Mouse (Mus musculus) CD8-positive naive resting alpha-beta T cell, adult 2 months (primary cell): ENCODE data around the gene Ppp1r8.

Source experiments
- DNase-seq, 2 experiments: peaks; one replicate each; pipeline ENCODE4 v3.0.0; 2022; ENCODE audit warnings: low read depth in 2 of 2, low spot score in 2 of 2

Gene Ppp1r8

GRCm38 (mm10) chr4:132842970-132843704 is at the start of gene Ppp1r8:
Ppp1r8 (minus strand) TSS chr4:132843169.
- DNase-seq: peak; percentile 81 to 84

GRCm38 (mm10) chr4:132884844-132885374 is 41.9 kb upstream of the Ppp1r8 start:
- DNase-seq: no peak

- DNase-seq: peak; percentile 62 to 70
Measured at GRCm38 (mm10) chr4:132884064-132884843, 41.3 kb upstream of the Ppp1r8 start, which contains the start of gene Stx12. Stx12 (minus strand) TSS chr4:132884509.

- no peak for DNase-seq
Measured at GRCm38 (mm10) chr4:132883561-132884063, 40.6 kb upstream of the Ppp1r8 start.

GRCm38 (mm10) chr4:132874363-132875097 is 31.6 kb upstream of the Ppp1r8 start:
- no peak for DNase-seq

DNA sequence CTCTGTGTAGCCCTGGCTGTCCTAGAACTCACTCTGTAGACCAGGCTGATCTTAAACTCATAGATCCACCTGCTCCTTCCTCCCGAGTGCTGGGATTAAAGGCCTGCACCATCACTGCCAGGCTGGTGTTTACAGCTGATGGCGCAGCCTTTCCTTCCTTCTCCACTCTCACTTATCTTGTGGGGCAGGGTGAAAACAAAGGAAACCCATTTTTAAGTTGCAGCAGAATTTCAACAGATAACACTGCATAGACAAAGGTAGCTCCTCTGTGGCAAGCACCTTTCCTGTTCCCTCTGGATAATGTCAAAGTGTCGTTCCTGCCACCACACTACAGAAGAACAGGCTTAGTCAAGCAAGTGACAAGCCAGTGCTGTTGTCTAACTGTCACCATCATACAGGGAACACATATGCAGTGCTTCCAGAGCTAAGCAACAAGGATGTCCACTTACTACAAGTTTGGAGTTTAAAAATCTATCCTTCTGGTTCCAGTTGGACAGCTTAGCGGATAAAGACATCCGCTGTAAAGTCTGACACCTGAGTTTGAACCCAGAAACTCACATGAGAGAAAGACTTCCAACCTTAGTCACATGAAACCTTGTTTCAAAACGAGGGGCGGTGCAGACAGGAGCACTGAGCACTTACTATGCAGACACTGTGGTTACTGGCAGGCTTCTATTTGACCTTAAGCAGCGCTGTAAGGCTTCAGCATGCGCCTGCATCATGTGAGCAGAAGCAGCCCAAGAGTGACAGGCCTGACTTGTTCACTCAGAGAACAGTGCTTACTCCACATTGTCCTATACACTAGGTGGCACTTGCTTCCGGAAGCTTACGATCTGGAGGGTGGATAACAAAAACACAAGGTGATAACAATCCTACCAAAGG is 30.8 kb upstream of the Ppp1r8 start:
- DNase-seq: no peak

GRCm38 (mm10) chr4:132871116-132871515 is 28.1 kb upstream of the Ppp1r8 start:
- no peak for DNase-seq

- DNase-seq: no peak
Measured at GRCm38 (mm10) chr4:132864856-132865255, 21.9 kb upstream of the Ppp1r8 start.

- DNase-seq: no peak
Measured at GRCm38 (mm10) chr4:132863012-132863411, 20.0 kb upstream of the Ppp1r8 start.

DNA sequence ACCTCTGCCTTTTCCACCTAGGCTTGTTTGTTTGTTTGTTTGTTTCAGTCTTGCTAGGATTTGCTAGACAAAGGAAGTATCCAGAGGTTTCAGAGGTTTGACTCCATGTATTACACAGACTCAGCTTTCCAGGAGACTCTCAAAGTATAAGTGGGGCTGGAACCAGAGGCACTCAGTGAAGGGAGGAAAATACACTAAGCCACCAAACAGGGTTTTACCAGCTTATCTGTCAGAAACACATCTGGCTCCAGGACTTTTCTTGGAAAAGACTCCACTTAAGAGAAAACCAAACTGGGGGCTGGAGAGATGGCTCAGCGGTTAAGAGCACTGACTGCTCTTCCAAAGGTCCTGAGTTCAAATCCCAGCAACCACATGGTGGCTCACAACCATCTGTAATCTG is 17.9 kb upstream of the Ppp1r8 start:
- DNase-seq: no peak

DNA sequence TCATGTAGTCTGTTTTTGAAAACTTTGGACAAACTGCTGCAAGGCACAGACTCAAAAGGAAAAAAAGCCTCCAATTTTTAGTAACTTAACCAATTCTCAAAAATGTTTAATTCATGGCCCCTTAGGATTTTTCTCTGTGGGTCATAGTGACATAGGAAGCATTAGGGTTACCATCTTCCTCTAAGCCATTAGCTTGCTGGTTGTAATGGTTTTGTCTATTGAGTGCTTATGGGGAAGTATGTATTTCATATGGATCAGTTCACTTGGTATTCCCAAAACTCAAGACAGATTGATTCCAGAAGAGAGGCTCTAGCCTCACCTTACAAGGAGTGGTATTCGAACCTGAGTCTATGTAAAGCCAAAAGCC is 719 bp upstream of the Ppp1r8 start:
- no peak for DNase-seq

- peak; percentile 3 to 10 for DNase-seq
Measured at GRCm38 (mm10) chr4:132842281-132842906, 575 bp downstream of the Ppp1r8 start.

- DNase-seq: no peak
Measured at GRCm38 (mm10) chr4:132841493-132841892, 1.5 kb downstream of the Ppp1r8 start.

- peak; percentile 54 to 65 for DNase-seq
Measured at GRCm38 (mm10) chr4:132823614-132824366, 19.2 kb downstream of the Ppp1r8 start.

GRCm38 (mm10) chr4:132818442-132818841 is 24.5 kb downstream of the Ppp1r8 start:
- DNase-seq: no peak

DNA sequence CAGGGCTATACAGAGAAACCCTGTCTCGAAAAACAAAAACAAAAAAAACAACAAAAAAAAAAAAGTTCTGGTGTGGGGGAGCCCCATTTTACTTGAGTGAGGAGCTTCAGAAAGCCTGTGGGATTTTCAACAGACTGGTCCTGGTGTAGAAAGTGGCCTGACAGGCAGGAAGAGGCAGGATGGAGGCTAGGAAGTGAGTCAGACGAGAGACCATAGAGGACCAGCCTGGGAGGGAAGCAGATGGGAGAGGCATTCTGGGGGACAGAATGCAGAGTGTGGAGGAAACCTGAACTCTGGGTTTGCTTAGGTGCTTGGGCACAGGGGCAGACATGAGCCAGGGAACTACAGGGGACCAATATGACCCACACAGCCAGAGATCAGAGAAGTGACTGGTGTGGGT is 26.1 kb downstream of the Ppp1r8 start:
- DNase-seq: no peak

GRCm38 (mm10) chr4:132816404-132816803 is 26.6 kb downstream of the Ppp1r8 start:
- DNase-seq: no peak

GRCm38 (mm10) chr4:132809621-132810020 is 33.3 kb downstream of the Ppp1r8 start:
- no peak for DNase-seq
